Mouse (Mus musculus): ENCODE measurements around the gene Zbed5. TPM values are rescaled to one million over a fixed set of nuclear protein-coding genes. Genes with fewer than 3 reads are reported as not detected.

Zbed5 gene
- polyA plus RNA-seq, 1 experiment, result 0.95 TPM

- Histone ChIP-seq H3K27ac (ENCODE audit: insufficient read depth, low read depth, low read length) (no peak overlapping the region), H3K4me1 (ENCODE audit: control insufficient read depth, insufficient read depth, low read length) (peaks cover 8% of the 10 kb centered on the region), H3K4me3 (ENCODE audit: insufficient read depth, low read length) (no peak overlapping the region)
- no peak for TF ChIP-seq POLR2A (IDR thresholded peaks at IDR 0.05; ENCODE audit: borderline replicate concordance, low read depth, low read length)
- no peak for TF ChIP-seq CTCF (IDR thresholded peaks at IDR 0.05; ENCODE audit: low read depth, low read length)
Measured at GRCm38 (mm10) chr5:129947528-129948033, 52.1 kb downstream of the Zbed5 start.

- Histone ChIP-seq H3K27ac (ENCODE audit: insufficient read depth, low read depth, low read length) (no peak overlapping the region), H3K4me3 (ENCODE audit: insufficient read depth, low read length) (no peak overlapping the region), H3K4me1 (ENCODE audit: control insufficient read depth, insufficient read depth, low read length) (peaks cover 25% of the 10 kb centered on the region)
- TF ChIP-seq CTCF (IDR thresholded peaks at IDR 0.05; ENCODE audit: low read depth, low read length), result no peak
- no peak for TF ChIP-seq POLR2A (IDR thresholded peaks at IDR 0.05; ENCODE audit: borderline replicate concordance, low read depth, low read length)
Measured at GRCm38 (mm10) chr5:129952143-129952542, 56.6 kb downstream of the Zbed5 start.

Other genes starting within 250 kb of the Zbed5 start
- gene Zfp11, start 225.6 kb upstream of the Zbed5 start, polyA plus RNA-seq (2012; ENCODE audit: insufficient read depth, insufficient read length, missing spikeins), result 2.4 TPM in 2 replicates
- not detected in 2 replicates for gene Sept14, start 187.2 kb upstream of the Zbed5 start, polyA plus RNA-seq (2012; ENCODE audit: insufficient read depth, insufficient read length, missing spikeins)
- gene Mrps17, start 180.2 kb upstream of the Zbed5 start, polyA plus RNA-seq (2012; ENCODE audit: insufficient read depth, insufficient read length, missing spikeins), result 72.2 and 75.6 TPM in 2 replicates
- 42.7 and 46.1 TPM in 2 replicates for gene Nipsnap2, start 170.7 kb upstream of the Zbed5 start, polyA plus RNA-seq (2012; ENCODE audit: insufficient read depth, insufficient read length, missing spikeins)
- gene Psph, start 108.3 kb upstream of the Zbed5 start, polyA plus RNA-seq (2012; ENCODE audit: insufficient read depth, insufficient read length, missing spikeins), result 7.5 and 7.9 TPM in 2 replicates
- 15.4 and 20.5 TPM in 2 replicates for gene Sumf2, start 48.7 kb upstream of the Zbed5 start, polyA plus RNA-seq (2012; ENCODE audit: insufficient read depth, insufficient read length, missing spikeins)
- 253 and 308 TPM in 2 replicates for gene Chchd2, start 8.3 kb upstream of the Zbed5 start, polyA plus RNA-seq (2012; ENCODE audit: insufficient read depth, insufficient read length, missing spikeins)
- gene Phkg1, start 2.8 kb downstream of the Zbed5 start, polyA plus RNA-seq (2012; ENCODE audit: insufficient read depth, insufficient read length, missing spikeins), result 0.29 and 0.51 TPM in 2 replicates
- 2.9 and 4.5 TPM in 2 replicates for gene Nupr1l, start 12.8 kb downstream of the Zbed5 start, polyA plus RNA-seq (2012; ENCODE audit: insufficient read depth, insufficient read length, missing spikeins)
- 16.5 and 17.7 TPM in 2 replicates for gene Vkorc1l1, start 46.2 kb downstream of the Zbed5 start, polyA plus RNA-seq (2012; ENCODE audit: insufficient read depth, insufficient read length, missing spikeins)
- gene Gusb, start 107.3 kb downstream of the Zbed5 start, polyA plus RNA-seq (2012; ENCODE audit: insufficient read depth, insufficient read length, missing spikeins), result 340 and 349 TPM in 2 replicates
- 72.7 and 80.7 TPM in 2 replicates for gene Asl, start 133.5 kb downstream of the Zbed5 start, polyA plus RNA-seq (2012; ENCODE audit: insufficient read depth, insufficient read length, missing spikeins)
- gene Crcp, start 133.6 kb downstream of the Zbed5 start, polyA plus RNA-seq (2012; ENCODE audit: insufficient read depth, insufficient read length, missing spikeins), result 30.1 and 31.5 TPM in 2 replicates
- gene Tpst1, start 177.6 kb downstream of the Zbed5 start, polyA plus RNA-seq (2012; ENCODE audit: insufficient read depth, insufficient read length, missing spikeins), result 14.7 and 15.5 TPM in 2 replicates
- gene Kctd7, start 249.1 kb downstream of the Zbed5 start, polyA plus RNA-seq (2012; ENCODE audit: insufficient read depth, insufficient read length, missing spikeins), result 4.8 and 5.8 TPM in 2 replicates